Mouse (Mus musculus) CH12.LX (cell line): ENCODE data around the gene Golgb1. TPM values are rescaled to one million over a fixed set of nuclear protein-coding genes. Genes with fewer than 3 reads are reported as not detected.

Experiments
- DNase-seq: peaks from one replicate; pipeline ENCODE4 v3.0.0-alpha.2; 2013; ENCODE audit errors: extremely low read depth
- H3K27ac ChIP-seq: 2 replicates; pipeline ENCODE4 v1.5.1; 2012; ENCODE audit warnings: low read depth, mild to moderate bottlenecking, control low read depth, moderate library complexity; ENCODE audit not compliant: insufficient read depth
- H3K27me3 ChIP-seq: replicated peaks from 2 replicates; pipeline ENCODE3; 2012; ENCODE audit warnings: inconsistent platforms
- H3K36me3 ChIP-seq, 2 experiments: replicated peaks in 1 of 2; 2 replicates each; pipeline versions ENCODE3 to v1.6.1; 2012; ENCODE audit warnings: inconsistent platforms in 1 of 2, low read length in 1 of 2, mild to moderate bottlenecking in 1 of 2, mixed read lengths in 1 of 2, moderate library complexity in 1 of 2; ENCODE audit not compliant: control insufficient read depth in 1 of 2, insufficient read depth in 1 of 2
- H3K4me1 ChIP-seq, 2 experiments: 2 replicates each; pipeline ENCODE4 v1.6.1; 2012; ENCODE audit warnings: inconsistent platforms in 1 of 2, moderate library complexity in 1 of 2; ENCODE audit not compliant: insufficient read depth in 2 of 2, control insufficient read depth in 1 of 2
- H3K4me2 ChIP-seq: 2 replicates; pipeline ENCODE4 v1.6.1; 2012; ENCODE audit warnings: low read depth, mild to moderate bottlenecking, control low read depth; ENCODE audit not compliant: poor library complexity, insufficient read depth, severe bottlenecking
- H3K4me3 ChIP-seq, 3 experiments: fragments of 150-350 bp in 1 of 3; sonication (generic) in 1 of 3; replicated peaks in 1 of 3; 2 replicates each; pipeline versions ENCODE3 to v1.5.1; 2011 to 2012; ENCODE audit warnings: low read depth in 2 of 3, low read length in 2 of 3, mild to moderate bottlenecking in 2 of 3, moderate library complexity in 2 of 3, control low read depth in 1 of 3, improper control_type of control experiment in 1 of 3, inconsistent platforms in 1 of 3, mixed read lengths in 1 of 3; ENCODE audit not compliant: poor library complexity in 1 of 3
- H3K79me2 ChIP-seq: replicated peaks from 2 replicates; pipeline ENCODE4 v1.6.1; 2012; ENCODE audit warnings: mild to moderate bottlenecking, moderate library complexity; ENCODE audit not compliant: control insufficient read depth, poor library complexity, insufficient read depth, severe bottlenecking; ENCODE audit errors: extremely low read depth
- H3K9ac ChIP-seq: 2 replicates; pipeline ENCODE4 v1.6.1; 2012; ENCODE audit warnings: low read depth, mild to moderate bottlenecking, control low read depth, moderate library complexity; ENCODE audit not compliant: insufficient read depth
- H3K9me3 ChIP-seq: replicated peaks from 2 replicates; pipeline ENCODE3; 2012; ENCODE audit warnings: low read length, inconsistent platforms, mixed read lengths
- BHLHE40 ChIP-seq: IDR thresholded peaks from 2 replicates; pipeline ENCODE4 v1.6.1; 2011; ENCODE audit warnings: mild to moderate bottlenecking, low read depth, low read length, improper control_type of control experiment
- CHD1 ChIP-seq: IDR thresholded peaks from 2 replicates; pipeline ENCODE4 v1.6.1; 2012; ENCODE audit warnings: low read depth, low read length, improper control_type of control experiment, inconsistent platforms
- CHD2 ChIP-seq: IDR thresholded peaks from 2 replicates; pipeline ENCODE4 v1.6.1; 2011; ENCODE audit warnings: low read length, improper control_type of control experiment
- CTCF ChIP-seq, 2 experiments: IDR thresholded peaks in 1 of 2; conservative IDR thresholded peaks in 1 of 2; 2 replicates each; pipeline ENCODE4 v1.5.1; 2011 to 2012; ENCODE audit warnings: low read depth in 2 of 2, low read length in 2 of 2, improper control_type of control experiment in 1 of 2, inconsistent platforms in 1 of 2, mild to moderate bottlenecking in 1 of 2, moderate library complexity in 1 of 2
- GABPA ChIP-seq: IDR thresholded peaks from 2 replicates; pipeline ENCODE4 v1.6.1; 2012; ENCODE audit warnings: low read depth, low read length, improper control_type of control experiment, inconsistent platforms; ENCODE audit not compliant: insufficient replicate concordance
- HCFC1 ChIP-seq: IDR thresholded peaks from 2 replicates; pipeline ENCODE4 v1.6.1; 2012; ENCODE audit warnings: low read depth, mild to moderate bottlenecking, inconsistent platforms, low read length, improper control_type of control experiment
- IRF4 ChIP-seq: IDR thresholded peaks from 2 replicates; pipeline ENCODE4 v1.6.1; 2014; ENCODE audit warnings: low read depth, mild to moderate bottlenecking, inconsistent platforms, low read length, improper control_type of control experiment
- JUN ChIP-seq: IDR thresholded peaks from 2 replicates; pipeline ENCODE4 v1.6.1; 2011; ENCODE audit warnings: low read depth, mild to moderate bottlenecking, low read length, improper control_type of control experiment, moderate library complexity; ENCODE audit not compliant: insufficient read depth
- JUND ChIP-seq: conservative IDR thresholded peaks from 2 replicates; pipeline ENCODE4 v1.6.1; 2011; ENCODE audit warnings: low read depth, low read length, improper control_type of control experiment
- KAT2A ChIP-seq: IDR thresholded peaks from 2 replicates; pipeline ENCODE4 v1.6.1; 2012; ENCODE audit warnings: low read length, improper control_type of control experiment, inconsistent platforms; ENCODE audit not compliant: insufficient replicate concordance
- MAFK ChIP-seq: IDR thresholded peaks from 2 replicates; pipeline ENCODE4 v1.6.1; 2011; ENCODE audit warnings: low read length, improper control_type of control experiment; ENCODE audit not compliant: insufficient replicate concordance
- MAX ChIP-seq: IDR thresholded peaks from 2 replicates; pipeline ENCODE4 v1.6.1; 2011; ENCODE audit warnings: low read length, improper control_type of control experiment
- MAZ ChIP-seq: IDR thresholded peaks from 2 replicates; pipeline ENCODE4 v1.6.1; 2012; ENCODE audit warnings: low read depth, mild to moderate bottlenecking, inconsistent platforms, low read length, improper control_type of control experiment, moderate library complexity
- MXI1 ChIP-seq: IDR thresholded peaks from 2 replicates; pipeline ENCODE4 v1.6.1; 2011; ENCODE audit warnings: mild to moderate bottlenecking, low read depth, low read length, improper control_type of control experiment
- MYC ChIP-seq: IDR thresholded peaks from 2 replicates; pipeline ENCODE4 v1.6.1; 2011; ENCODE audit warnings: low read depth, mild to moderate bottlenecking, improper control_type of control experiment, low read length
- NELFE ChIP-seq: IDR thresholded peaks from 2 replicates; pipeline ENCODE4 v1.6.1; 2011; ENCODE audit warnings: low read depth, low read length, improper control_type of control experiment
- NRF1 ChIP-seq: IDR thresholded peaks from 2 replicates; pipeline ENCODE4 v1.6.1; 2014; ENCODE audit warnings: low read depth, mild to moderate bottlenecking, inconsistent platforms, low read length, improper control_type of control experiment, moderate library complexity
- PAX5 ChIP-seq: IDR thresholded peaks from 2 replicates; pipeline ENCODE4 v1.6.1; 2012; ENCODE audit warnings: low read length, inconsistent platforms, mixed read lengths
- POLR2A ChIP-seq: IDR thresholded peaks from 2 replicates; pipeline ENCODE4 v1.6.1; 2011; ENCODE audit warnings: low read depth, mild to moderate bottlenecking, improper control_type of control experiment, low read length
- POLR2AphosphoS2 ChIP-seq: IDR thresholded peaks from 2 replicates; pipeline ENCODE4 v1.6.1; 2011; ENCODE audit warnings: low read depth, low read length, improper control_type of control experiment
- RAD21 ChIP-seq: IDR thresholded peaks from 2 replicates; pipeline ENCODE4 v1.6.1; 2011; ENCODE audit warnings: low read depth, mild to moderate bottlenecking, low read length, improper control_type of control experiment, moderate library complexity
- RCOR1 ChIP-seq: conservative IDR thresholded peaks from 2 replicates; pipeline ENCODE4 v1.6.1; 2012; ENCODE audit warnings: low read depth, mild to moderate bottlenecking, inconsistent platforms, low read length, improper control_type of control experiment
- SIN3A ChIP-seq: IDR thresholded peaks from 2 replicates; pipeline ENCODE4 v1.6.1; 2012; ENCODE audit warnings: low read length, improper control_type of control experiment, inconsistent platforms
- SMC3 ChIP-seq: IDR thresholded peaks from 2 replicates; pipeline ENCODE4 v1.6.1; 2011; ENCODE audit warnings: low read depth, low read length, improper control_type of control experiment
- TBP ChIP-seq: conservative IDR thresholded peaks from 2 replicates; pipeline ENCODE4 v1.6.1; 2011; ENCODE audit warnings: low read depth, low read length, improper control_type of control experiment
- TCF12 ChIP-seq: IDR thresholded peaks from 2 replicates; pipeline ENCODE4 v1.6.1; 2014; ENCODE audit warnings: low read depth, mild to moderate bottlenecking, inconsistent platforms, low read length, improper control_type of control experiment
- UBTF ChIP-seq: IDR thresholded peaks from 2 replicates; pipeline ENCODE4 v1.6.1; 2012; ENCODE audit warnings: low read depth, mild to moderate bottlenecking, inconsistent platforms, low read length, improper control_type of control experiment, moderate library complexity
- USF2 ChIP-seq: conservative IDR thresholded peaks from 2 replicates; pipeline ENCODE4 v1.6.1; 2011; ENCODE audit warnings: low read depth, low read length, improper control_type of control experiment
- ZC3H11A ChIP-seq: IDR thresholded peaks from 2 replicates; pipeline ENCODE4 v1.6.1; 2012; ENCODE audit warnings: low read depth, mild to moderate bottlenecking, inconsistent platforms, low read length, improper control_type of control experiment
- ZKSCAN1 ChIP-seq: IDR thresholded peaks from 2 replicates; pipeline ENCODE4 v1.6.1; 2012; ENCODE audit warnings: low read depth, inconsistent platforms, low read length, improper control_type of control experiment, borderline replicate concordance
- ZMIZ1 ChIP-seq: IDR thresholded peaks from 2 replicates; pipeline ENCODE4 v1.6.1; 2012; ENCODE audit warnings: low read depth, mild to moderate bottlenecking, inconsistent platforms, low read length, improper control_type of control experiment
- ZNF384 ChIP-seq: IDR thresholded peaks from 2 replicates; pipeline ENCODE4 v1.6.1; 2012; ENCODE audit warnings: low read depth, low read length, improper control_type of control experiment, inconsistent platforms
- dilution Hi-C: fragments of 300-500 bp; cut with MboI; formaldehyde crosslinking; loops from 2 replicates; pipeline ENCODE4 v1.14.3; 2020; ENCODE audit warnings: low sequenced_read_pairs; ENCODE audit not compliant: extremely low pct_unique_long_range_greater_than_20kb, extremely low pct_ligation_motif_present
- in situ Hi-C: fragments of 300-500 bp; cut with MboI; formaldehyde crosslinking; loops from 3 replicates; pipeline ENCODE4 v1.14.3; 2019; ENCODE audit warnings: low sequenced_read_pairs, low pct_ligation_motif_present, low pct_unique_long_range_greater_than_20kb, mixed read lengths
- polyA plus RNA-seq: library from polyadenylated mRNA; unstranded; fragments of >175 nt; gene quantifications from 2 replicates; pipeline ENCODE4 v1.2.1, GENCODE M21; 2012; ENCODE audit warnings: low read depth; ENCODE audit not compliant: insufficient read length
- total RNA-seq, 2 experiments: library from RNA; depleted of rRNA; stranded (reverse); fragments of 300-350 nt in 1 of 2; fragments of >200 nt in 1 of 2; gene quantifications; 2 replicates each; pipeline ENCODE4 v1.2.3; 2012 to 2014

Gene Golgb1
- total and polyA plus RNA-seq, 3 experiments: 65.6 to 112 (median 96.8) TPM

GRCm38 (mm10) chr16:36918505-36918904 lies 43.6 kb downstream of the Golgb1 start:
- dilution Hi-C loops (no loop called here), in situ Hi-C loops (no loop called here)
- Histone ChIP-seq H3K9me3 (no peaks in the 10 kb centered on the region), H3K79me2 (peaks cover 6% of the 10 kb centered on the region), H3K4me2 (no peak overlapping the region), H3K9ac (no peak overlapping the region), H3K27me3 (no peaks in the 10 kb centered on the region), H3K4me3 (no peak overlapping the region), H3K27ac (no peak overlapping the region), H3K4me1 (peaks cover 16 to 50% of the 10 kb centered on the region in 2 experiments), H3K36me3 (peaks cover 55 to 88% of the 10 kb centered on the region in 2 experiments)
- no peak for DNase-seq
- TF ChIP-seq IRF4: no peak
- TF ChIP-seq UBTF: no peak
- TF ChIP-seq JUND: no peak
- no peak for TF ChIP-seq ZKSCAN1
- TF ChIP-seq MYC: no peak
- no peak for TF ChIP-seq CHD1
- TF ChIP-seq ZMIZ1: no peak
- no peak for TF ChIP-seq PAX5
- no peak for TF ChIP-seq MXI1
- no peak for TF ChIP-seq CTCF (conservative IDR thresholded peaks at IDR 0.05 in 1 of 2, IDR thresholded peaks at IDR 0.05 in 1 of 2; ENCODE audit: low read depth in 2 of 2, low read length in 2 of 2)
- no peak for TF ChIP-seq TBP
- no peak for TF ChIP-seq BHLHE40
- no peak for TF ChIP-seq POLR2AphosphoS2
- TF ChIP-seq KAT2A: no peak
- TF ChIP-seq HCFC1: no peak
- TF ChIP-seq MAFK: no peak
- no peak for TF ChIP-seq TCF12
- no peak for TF ChIP-seq CHD2
- TF ChIP-seq SIN3A: no peak

- in situ Hi-C loops: no loop called here
- Histone ChIP-seq H3K4me1 (peaks cover 21 to 69% of the 10 kb centered on the region in 2 experiments), H3K4me3 (no peak overlapping the region), H3K27ac (peak overlapping the region; percentile 57), H3K36me3 (peaks cover 45 to 87% of the 10 kb centered on the region in 2 experiments), H3K9me3 (no peaks in the 10 kb centered on the region), H3K4me2 (peak overlapping the region; percentile 32), H3K79me2 (peaks cover 12% of the 10 kb centered on the region), H3K27me3 (no peaks in the 10 kb centered on the region), H3K9ac (peak overlapping the region; percentile 41; the same call in 1 of the 2 replicates)
- DNase-seq: peak; percentile 74
- dilution Hi-C loops: no loop called here
- no peak for TF ChIP-seq TBP
- no peak for TF ChIP-seq POLR2A
- peak; percentile 59; the same call in 1 of the 2 replicates for TF ChIP-seq MAFK
- TF ChIP-seq IRF4: peak; percentile 92
- peak; percentile 44 for TF ChIP-seq BHLHE40
- peak; percentile 96 for TF ChIP-seq ZNF384
- no peak for TF ChIP-seq RAD21
- no peak for TF ChIP-seq ZKSCAN1
- peak; percentile 45; the same call in 1 of the 2 replicates for TF ChIP-seq JUND
- TF ChIP-seq TCF12: peak; percentile 23; the same call in 1 of the 2 replicates
- no peak for TF ChIP-seq MAZ
- peak; percentile 37; the same call in 1 of the 2 replicates for TF ChIP-seq MYC
- no peak for TF ChIP-seq HCFC1
- TF ChIP-seq CHD2: 0 out of 2 replicates have a peak, but pooled peaks have one; percentile 28
- no peak for TF ChIP-seq USF2
- no peak for TF ChIP-seq ZMIZ1
- no peak for TF ChIP-seq NRF1
- no peak for TF ChIP-seq MAX
- TF ChIP-seq SMC3: no peak
- TF ChIP-seq JUN: 0 out of 2 replicates have a peak, but pooled peaks have one; percentile 47
- no peak for TF ChIP-seq CHD1
- no peak for TF ChIP-seq NELFE
- peak; percentile 20; the same call in 1 of the 2 replicates for TF ChIP-seq SIN3A
- TF ChIP-seq GABPA: no peak
- TF ChIP-seq ZC3H11A: no peak
- no peak for TF ChIP-seq RCOR1
- no peak for TF ChIP-seq POLR2AphosphoS2
Measured at GRCm38 (mm10) chr16:36920410-36920809, 45.5 kb downstream of the Golgb1 start.
